Mouse (Mus musculus) CH12.LX (cell line): ENCODE results near the gene Gm8994. TPM values are rescaled to one million over a fixed set of nuclear protein-coding genes. Genes with fewer than 3 reads are reported as not detected.

ENCODE experiments used
- DNase-seq: peaks from one replicate; pipeline ENCODE4 v3.0.0-alpha.2; 2013; ENCODE audit errors: extremely low read depth
- H3K27ac ChIP-seq: 2 replicates; pipeline ENCODE4 v1.5.1; 2012; ENCODE audit warnings: low read depth, mild to moderate bottlenecking, control low read depth, moderate library complexity; ENCODE audit not compliant: insufficient read depth
- H3K27me3 ChIP-seq: replicated peaks from 2 replicates; pipeline ENCODE3; 2012; ENCODE audit warnings: inconsistent platforms
- H3K36me3 ChIP-seq, 2 experiments: replicated peaks in 1 of 2; 2 replicates each; pipeline versions ENCODE3 to v1.6.1; 2012; ENCODE audit warnings: inconsistent platforms in 1 of 2, low read length in 1 of 2, mild to moderate bottlenecking in 1 of 2, mixed read lengths in 1 of 2, moderate library complexity in 1 of 2; ENCODE audit not compliant: control insufficient read depth in 1 of 2, insufficient read depth in 1 of 2
- H3K4me1 ChIP-seq, 2 experiments: 2 replicates each; pipeline ENCODE4 v1.6.1; 2012; ENCODE audit warnings: inconsistent platforms in 1 of 2, moderate library complexity in 1 of 2; ENCODE audit not compliant: insufficient read depth in 2 of 2, control insufficient read depth in 1 of 2
- H3K4me2 ChIP-seq: 2 replicates; pipeline ENCODE4 v1.6.1; 2012; ENCODE audit warnings: low read depth, mild to moderate bottlenecking, control low read depth; ENCODE audit not compliant: poor library complexity, insufficient read depth, severe bottlenecking
- H3K4me3 ChIP-seq, 3 experiments: fragments of 150-350 bp in 1 of 3; sonication (generic) in 1 of 3; replicated peaks in 1 of 3; 2 replicates each; pipeline versions ENCODE3 to v1.5.1; 2011 to 2012; ENCODE audit warnings: low read depth in 2 of 3, low read length in 2 of 3, mild to moderate bottlenecking in 2 of 3, moderate library complexity in 2 of 3, control low read depth in 1 of 3, improper control_type of control experiment in 1 of 3, inconsistent platforms in 1 of 3, mixed read lengths in 1 of 3; ENCODE audit not compliant: poor library complexity in 1 of 3
- H3K79me2 ChIP-seq: replicated peaks from 2 replicates; pipeline ENCODE4 v1.6.1; 2012; ENCODE audit warnings: mild to moderate bottlenecking, moderate library complexity; ENCODE audit not compliant: control insufficient read depth, poor library complexity, insufficient read depth, severe bottlenecking; ENCODE audit errors: extremely low read depth
- H3K9ac ChIP-seq: 2 replicates; pipeline ENCODE4 v1.6.1; 2012; ENCODE audit warnings: low read depth, mild to moderate bottlenecking, control low read depth, moderate library complexity; ENCODE audit not compliant: insufficient read depth
- H3K9me3 ChIP-seq: replicated peaks from 2 replicates; pipeline ENCODE3; 2012; ENCODE audit warnings: low read length, inconsistent platforms, mixed read lengths
- CHD2 ChIP-seq: IDR thresholded peaks from 2 replicates; pipeline ENCODE4 v1.6.1; 2011; ENCODE audit warnings: low read length, improper control_type of control experiment
- CTCF ChIP-seq, 2 experiments: IDR thresholded peaks in 1 of 2; conservative IDR thresholded peaks in 1 of 2; 2 replicates each; pipeline ENCODE4 v1.5.1; 2011 to 2012; ENCODE audit warnings: low read depth in 2 of 2, low read length in 2 of 2, improper control_type of control experiment in 1 of 2, inconsistent platforms in 1 of 2, mild to moderate bottlenecking in 1 of 2, moderate library complexity in 1 of 2
- E2F4 ChIP-seq: IDR thresholded peaks from 2 replicates; pipeline ENCODE4 v1.6.1; 2011; ENCODE audit warnings: low read depth, low read length, improper control_type of control experiment; ENCODE audit not compliant: insufficient replicate concordance
- ETS1 ChIP-seq: conservative IDR thresholded peaks from 2 replicates; pipeline ENCODE4 v1.6.1; 2012; ENCODE audit warnings: low read depth, mild to moderate bottlenecking, inconsistent platforms, low read length, improper control_type of control experiment, moderate library complexity
- GABPA ChIP-seq: IDR thresholded peaks from 2 replicates; pipeline ENCODE4 v1.6.1; 2012; ENCODE audit warnings: low read depth, low read length, improper control_type of control experiment, inconsistent platforms; ENCODE audit not compliant: insufficient replicate concordance
- JUND ChIP-seq: conservative IDR thresholded peaks from 2 replicates; pipeline ENCODE4 v1.6.1; 2011; ENCODE audit warnings: low read depth, low read length, improper control_type of control experiment
- MAX ChIP-seq: IDR thresholded peaks from 2 replicates; pipeline ENCODE4 v1.6.1; 2011; ENCODE audit warnings: low read length, improper control_type of control experiment
- MYC ChIP-seq: IDR thresholded peaks from 2 replicates; pipeline ENCODE4 v1.6.1; 2011; ENCODE audit warnings: low read depth, mild to moderate bottlenecking, improper control_type of control experiment, low read length
- NELFE ChIP-seq: IDR thresholded peaks from 2 replicates; pipeline ENCODE4 v1.6.1; 2011; ENCODE audit warnings: low read depth, low read length, improper control_type of control experiment
- NRF1 ChIP-seq: IDR thresholded peaks from 2 replicates; pipeline ENCODE4 v1.6.1; 2014; ENCODE audit warnings: low read depth, mild to moderate bottlenecking, inconsistent platforms, low read length, improper control_type of control experiment, moderate library complexity
- POLR2AphosphoS2 ChIP-seq: IDR thresholded peaks from 2 replicates; pipeline ENCODE4 v1.6.1; 2011; ENCODE audit warnings: low read depth, low read length, improper control_type of control experiment
- RAD21 ChIP-seq: IDR thresholded peaks from 2 replicates; pipeline ENCODE4 v1.6.1; 2011; ENCODE audit warnings: low read depth, mild to moderate bottlenecking, low read length, improper control_type of control experiment, moderate library complexity
- RCOR1 ChIP-seq: conservative IDR thresholded peaks from 2 replicates; pipeline ENCODE4 v1.6.1; 2012; ENCODE audit warnings: low read depth, mild to moderate bottlenecking, inconsistent platforms, low read length, improper control_type of control experiment
- SMC3 ChIP-seq: IDR thresholded peaks from 2 replicates; pipeline ENCODE4 v1.6.1; 2011; ENCODE audit warnings: low read depth, low read length, improper control_type of control experiment
- TBP ChIP-seq: conservative IDR thresholded peaks from 2 replicates; pipeline ENCODE4 v1.6.1; 2011; ENCODE audit warnings: low read depth, low read length, improper control_type of control experiment
- UBTF ChIP-seq: IDR thresholded peaks from 2 replicates; pipeline ENCODE4 v1.6.1; 2012; ENCODE audit warnings: low read depth, mild to moderate bottlenecking, inconsistent platforms, low read length, improper control_type of control experiment, moderate library complexity
- USF1 ChIP-seq: IDR thresholded peaks from 2 replicates; pipeline ENCODE4 v1.6.1; 2014; ENCODE audit warnings: low read depth, mild to moderate bottlenecking, inconsistent platforms, low read length, improper control_type of control experiment
- USF2 ChIP-seq: conservative IDR thresholded peaks from 2 replicates; pipeline ENCODE4 v1.6.1; 2011; ENCODE audit warnings: low read depth, low read length, improper control_type of control experiment
- ZNF384 ChIP-seq: IDR thresholded peaks from 2 replicates; pipeline ENCODE4 v1.6.1; 2012; ENCODE audit warnings: low read depth, low read length, improper control_type of control experiment, inconsistent platforms
- dilution Hi-C: fragments of 300-500 bp; cut with MboI; formaldehyde crosslinking; loops from 2 replicates; pipeline ENCODE4 v1.14.3; 2020; ENCODE audit warnings: low sequenced_read_pairs; ENCODE audit not compliant: extremely low pct_unique_long_range_greater_than_20kb, extremely low pct_ligation_motif_present
- in situ Hi-C: fragments of 300-500 bp; cut with MboI; formaldehyde crosslinking; loops from 3 replicates; pipeline ENCODE4 v1.14.3; 2019; ENCODE audit warnings: low sequenced_read_pairs, low pct_ligation_motif_present, low pct_unique_long_range_greater_than_20kb, mixed read lengths
- polyA plus RNA-seq: library from polyadenylated mRNA; unstranded; fragments of >175 nt; gene quantifications from 2 replicates; pipeline ENCODE4 v1.2.1, GENCODE M21; 2012; ENCODE audit warnings: low read depth; ENCODE audit not compliant: insufficient read length
- total RNA-seq, 2 experiments: library from RNA; depleted of rRNA; stranded (reverse); fragments of 300-350 nt in 1 of 2; fragments of >200 nt in 1 of 2; gene quantifications; 2 replicates each; pipeline ENCODE4 v1.2.3; 2012 to 2014

The Gm8994 gene
- total and polyA plus RNA-seq, 3 experiments, result not detected

DNA sequence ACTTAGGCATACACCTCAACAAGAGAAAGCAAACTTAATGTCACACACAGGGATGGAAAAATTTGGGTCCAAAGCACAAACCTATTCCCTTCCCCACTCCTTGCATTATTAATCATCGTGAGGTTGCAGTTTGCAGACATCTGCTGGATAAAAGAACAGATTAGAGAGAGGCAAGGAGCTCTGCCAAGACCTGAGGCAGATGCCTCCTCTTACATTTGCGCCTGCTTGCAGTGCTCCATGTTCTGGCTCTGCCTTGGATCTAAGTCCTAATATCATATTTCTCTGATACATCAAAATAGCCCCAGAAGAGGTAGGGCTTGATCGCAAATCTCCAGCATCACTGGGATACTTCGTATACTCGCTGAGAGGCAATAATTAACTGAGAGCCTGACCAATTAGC is 31.1 kb downstream of the Gm8994 start:
- DNase-seq, result no peak
- H3K27ac ChIP-seq, result no peak overlapping the region
- in situ Hi-C loops, result loop anchor here (25.0 kb wide), 1 partner anchor 921 kb away; no protein-coding TSS in a partner anchor

DNA sequence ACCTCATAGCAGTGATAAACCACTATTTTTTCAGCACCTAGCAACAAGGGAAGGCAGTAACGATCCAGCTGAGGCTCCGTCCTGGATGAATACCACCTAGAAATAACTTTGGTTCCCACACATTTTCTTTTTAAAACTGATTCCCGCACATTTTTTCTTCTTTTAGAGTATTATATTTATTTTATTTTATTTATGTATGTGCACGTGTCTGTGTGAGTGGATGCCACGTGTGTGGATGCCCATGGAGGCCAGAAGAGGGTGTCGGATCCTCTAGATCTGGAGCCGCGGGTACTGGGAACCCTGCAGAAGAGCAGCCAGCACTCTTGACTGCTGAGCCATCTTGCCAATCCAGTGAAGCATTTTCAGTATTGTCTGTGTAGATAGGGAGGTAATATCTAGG is 36.0 kb downstream of the Gm8994 start:
- TF ChIP-seq SMC3 (no peak), MAX (no peak), POLR2AphosphoS2 (no peak), USF2 (no peak), CHD2 (no peak), RCOR1 (no peak), JUND (no peak), RAD21 (no peak), TBP (no peak), E2F4 (no peak), UBTF (no peak), GABPA (no peak), NRF1 (no peak), USF1 (no peak), ETS1 (no peak), CTCF (conservative IDR thresholded peaks at IDR 0.05 in 1 of 2, IDR thresholded peaks at IDR 0.05 in 1 of 2; ENCODE audit: low read depth in 2 of 2, low read length in 2 of 2) (no peak), MYC (no peak), NELFE (no peak)
- TF ChIP-seq, all 38 proteins: peak for 0
- H3K9me3 ChIP-seq, result peaks cover 6% of the 10 kb centered on the region
- no peak overlapping the region for H3K27ac ChIP-seq
- peaks cover 26% of the 10 kb centered on the region for H3K27me3 ChIP-seq
- in situ Hi-C loops, result loop anchor here (25.0 kb wide), 1 partner anchor 926 kb away; no protein-coding TSS in a partner anchor
- dilution Hi-C loops, result no loop called here
- no peak for DNase-seq
- no peak overlapping the region for H3K9ac ChIP-seq
- H3K36me3 ChIP-seq, result no peaks in the 10 kb centered on the region
- H3K4me2 ChIP-seq, result no peak overlapping the region
- no peak overlapping the region for H3K4me3 ChIP-seq
- H3K79me2 ChIP-seq, result no peaks in the 10 kb centered on the region
- H3K4me1 ChIP-seq, result no peaks in the 10 kb centered on the region; a peak in 1 of 4 replicates

More for the DNA sequence above, 31.1 kb downstream of the Gm8994 start:
- Histone ChIP-seq H3K9ac (no peak overlapping the region), H3K4me1 (peaks cover 0 to 3% of the 10 kb centered on the region in 2 experiments; a peak in 2 of 4 replicates), H3K27me3 (peaks cover 30% of the 10 kb centered on the region), H3K79me2 (no peaks in the 10 kb centered on the region), H3K4me2 (no peak overlapping the region), H3K9me3 (no peaks in the 10 kb centered on the region), H3K4me3 (no peak overlapping the region), H3K36me3 (no peaks in the 10 kb centered on the region)
- dilution Hi-C loops, result no loop called here
- TF ChIP-seq GABPA, result no peak
- TF ChIP-seq ZNF384, result no peak
